In genomic region chr2:34605040-34605439, GRCm38 (mm10) we compare ENCODE assay signal across 32 mouse cellular contexts.
A peak's percentile ranks its signal among the peaks of the same experiment; 100 is the strongest.
DNase-seq lines count a peak whose midpoint lies in the region; ATAC-seq and TF ChIP-seq lines count a peak whose summit lies in the region.
"Had no signal": no experiment of that assay in that cellular context is flagged by ENCODE, and none has a peak within 500 bp of the region (broad histone marks: within the 10 kb centered on the region; RNA-seq: fewer than 3 reads in every experiment).

No protein-coding gene starts in this region.

- H3K36me3 ChIP-seq in heart, embryonic 12.5 days = 0 out of 2 replicates have a peak, but pooled peaks cover 8% of the 10 kb centered on the region
- no peaks in the 10 kb centered on the region for H3K36me3 ChIP-seq in midbrain, postnatal 0 days (ENCODE audit: insufficient read depth, low read length)
- H3K36me3 ChIP-seq in midbrain, embryonic 10.5 days = peaks cover 13% of the 10 kb centered on the region; the same call in 1 of the 2 replicates
- H3K36me3 ChIP-seq: hindbrain, embryonic 12.5 days; intestine, embryonic 15.5 days; neural tube, embryonic 15.5 days; stomach, embryonic 15.5 days had no signal

- peak; percentile 31; the same call in 1 of the 2 replicates for TF ChIP-seq CTCF in midbrain, postnatal 0 days (IDR thresholded peaks at IDR 0.05)

- H3K4me3 ChIP-seq in heart, embryonic 12.5 days = no peak overlapping the region
- H3K4me3 ChIP-seq in midbrain, postnatal 0 days (ENCODE audit: low read depth, low read length) = no peak overlapping the region
- no peak overlapping the region for H3K4me3 ChIP-seq in midbrain, embryonic 10.5 days
- H3K4me3 ChIP-seq: embryonic facial prominence, embryonic 12.5 days; hindbrain, embryonic 12.5 days; intestine, embryonic 15.5 days; layer of hippocampus, adult 2 months; limb, embryonic 13.5 days; neural tube, embryonic 15.5 days; stomach, embryonic 15.5 days had no signal

- H3K9me3 ChIP-seq in heart, embryonic 12.5 days (replicated peaks) = no peaks in the 10 kb centered on the region
- H3K9me3 ChIP-seq in midbrain, postnatal 0 days (ENCODE audit: low read length) = no peaks in the 10 kb centered on the region
- H3K9me3 ChIP-seq in midbrain, embryonic 10.5 days (replicated peaks) = no peaks in the 10 kb centered on the region
- H3K9me3 ChIP-seq: embryonic facial prominence, embryonic 12.5 days; hindbrain, embryonic 12.5 days; intestine, embryonic 15.5 days; limb, embryonic 13.5 days; neural tube, embryonic 15.5 days; stomach, embryonic 15.5 days had no signal

- no peak overlapping the region for H3K27ac ChIP-seq in heart, embryonic 12.5 days (ENCODE audit: poor library complexity, severe bottlenecking)
- no peak overlapping the region for H3K27ac ChIP-seq in midbrain, postnatal 0 days (ENCODE audit: low read depth, low read length)
- no peak overlapping the region for H3K27ac ChIP-seq in midbrain, embryonic 10.5 days (replicated peaks)
- H3K27ac ChIP-seq: embryonic facial prominence, embryonic 12.5 days; hindbrain, embryonic 12.5 days; hindbrain, postnatal 0 days; intestine, embryonic 15.5 days; layer of hippocampus, adult 2 months; limb, embryonic 13.5 days; neural tube, embryonic 15.5 days; stomach, embryonic 15.5 days had no signal

- H3K9ac ChIP-seq in heart, embryonic 12.5 days = 0 out of 2 replicates have a peak overlapping the region, but pooled peaks have one; percentile 26
- no peak overlapping the region for H3K9ac ChIP-seq in midbrain, postnatal 0 days (replicated peaks; ENCODE audit: low read length, poor library complexity, severe bottlenecking)
- H3K9ac ChIP-seq: embryonic facial prominence, embryonic 12.5 days; hindbrain, embryonic 12.5 days; intestine, embryonic 15.5 days; limb, embryonic 13.5 days; neural tube, embryonic 15.5 days; stomach, embryonic 15.5 days had no signal

- ATAC-seq in heart, embryonic 12.5 days (ENCODE audit: insufficient number of reproducible peaks, low FRiP score) = no peak
- ATAC-seq in midbrain, postnatal 0 days (ENCODE audit: low FRiP score) = no peak
- ATAC-seq: activated CD4-positive, CD25-positive, alpha-beta regulatory T cell, adult 4 months; forebrain, embryonic 14.5 days; hindbrain, postnatal 0 days; intestine, embryonic 15.5 days had no signal

- H3K27me3 ChIP-seq in heart, embryonic 12.5 days (replicated peaks) = no peaks in the 10 kb centered on the region
- no peaks in the 10 kb centered on the region for H3K27me3 ChIP-seq in midbrain, postnatal 0 days (ENCODE audit: insufficient read depth, low read length)
- H3K27me3 ChIP-seq in midbrain, embryonic 10.5 days (ENCODE audit: low read depth, poor library complexity, severe bottlenecking) = peaks cover 35% of the 10 kb centered on the region
- H3K27me3 ChIP-seq: CH12.LX; embryonic facial prominence, embryonic 12.5 days; hindbrain, embryonic 12.5 days; intestine, embryonic 15.5 days; limb, embryonic 13.5 days; neural tube, embryonic 15.5 days; stomach, embryonic 15.5 days had no signal

- no peak overlapping the region for H3K4me2 ChIP-seq in heart, embryonic 12.5 days
- no peak overlapping the region for H3K4me2 ChIP-seq in midbrain, postnatal 0 days (ENCODE audit: low read depth, low read length, poor library complexity, severe bottlenecking)
- H3K4me2 ChIP-seq: embryonic facial prominence, embryonic 12.5 days; hindbrain, embryonic 12.5 days; intestine, embryonic 15.5 days; limb, embryonic 13.5 days; liver, embryonic 11.5 days; neural tube, embryonic 15.5 days; stomach, embryonic 15.5 days had no signal

- peaks cover 39% of the 10 kb centered on the region for H3K4me1 ChIP-seq in heart, embryonic 12.5 days (replicated peaks)
- no peaks in the 10 kb centered on the region for H3K4me1 ChIP-seq in midbrain, postnatal 0 days (ENCODE audit: insufficient read depth, low read length)
- H3K4me1 ChIP-seq in midbrain, embryonic 10.5 days = peaks cover 48% of the 10 kb centered on the region

- DNase-seq in adrenal gland, adult (ENCODE audit: inconsistent age in 2 of 2, low spot score in 1 of 2) = peak; percentile 61 to 86
- no peak for DNase-seq in adrenal gland, adult 18-20 months (ENCODE audit: low spot score in 2 of 2)
- no peak for DNase-seq in heart, adult 11 months
- DNase-seq in midbrain, postnatal 0 days (ENCODE audit: low spot score) = no peak
- DNase-seq in midbrain, embryonic 10.5 days (ENCODE audit: low spot score) = no peak
- no peak for DNase-seq in left cerebral cortex, adult 18-20 months (ENCODE audit: low spot score in 2 of 2)
- DNase-seq: cerebellum, adult 11 months; cerebellum, adult 9-11 months; embryo, embryonic 11 days; gastrocnemius, postnatal 14 days; heart, adult 18-20 months; heart, postnatal 36 days; kidney, adult 9 months; kidney, postnatal 36 days; lung, postnatal 4 days; midbrain, embryonic 14.5 days; retina, postnatal 1 day; right cerebral cortex, postnatal 14 days; thymus, postnatal 14 days had no signal

- 47% methylated on average over 3 of the region's 3 CpGs for WGBS in heart, embryonic 12.5 days
- 39% methylated on average over 3 of the region's 3 CpGs for WGBS in midbrain, postnatal 0 days
- WGBS in midbrain, embryonic 10.5 days = 66% methylated on average over 3 of the region's 3 CpGs

Comparison
In these comparisons a context has a peak if more than half of its experiments do, and no peak if none do; other contexts are left out.
1. DNase-seq: peak in adrenal gland, adult (2 of 2); none in adrenal gland, adult 18-20 months (0 of 2), heart, adult 11 months (single experiment), midbrain, postnatal 0 days (single experiment), midbrain, embryonic 10.5 days (single experiment) and left cerebral cortex, adult 18-20 months (0 of 2).